Mouse (Mus musculus) testis, postnatal 10 days (tissue): Measurements from ENCODE around the gene Tmem131l.

ENCODE experiments used
- DNase-seq: peaks from one replicate; pipeline ENCODE4 v3.0.0; 2021; ENCODE audit warnings: low spot score

Gene Tmem131l

DNA sequence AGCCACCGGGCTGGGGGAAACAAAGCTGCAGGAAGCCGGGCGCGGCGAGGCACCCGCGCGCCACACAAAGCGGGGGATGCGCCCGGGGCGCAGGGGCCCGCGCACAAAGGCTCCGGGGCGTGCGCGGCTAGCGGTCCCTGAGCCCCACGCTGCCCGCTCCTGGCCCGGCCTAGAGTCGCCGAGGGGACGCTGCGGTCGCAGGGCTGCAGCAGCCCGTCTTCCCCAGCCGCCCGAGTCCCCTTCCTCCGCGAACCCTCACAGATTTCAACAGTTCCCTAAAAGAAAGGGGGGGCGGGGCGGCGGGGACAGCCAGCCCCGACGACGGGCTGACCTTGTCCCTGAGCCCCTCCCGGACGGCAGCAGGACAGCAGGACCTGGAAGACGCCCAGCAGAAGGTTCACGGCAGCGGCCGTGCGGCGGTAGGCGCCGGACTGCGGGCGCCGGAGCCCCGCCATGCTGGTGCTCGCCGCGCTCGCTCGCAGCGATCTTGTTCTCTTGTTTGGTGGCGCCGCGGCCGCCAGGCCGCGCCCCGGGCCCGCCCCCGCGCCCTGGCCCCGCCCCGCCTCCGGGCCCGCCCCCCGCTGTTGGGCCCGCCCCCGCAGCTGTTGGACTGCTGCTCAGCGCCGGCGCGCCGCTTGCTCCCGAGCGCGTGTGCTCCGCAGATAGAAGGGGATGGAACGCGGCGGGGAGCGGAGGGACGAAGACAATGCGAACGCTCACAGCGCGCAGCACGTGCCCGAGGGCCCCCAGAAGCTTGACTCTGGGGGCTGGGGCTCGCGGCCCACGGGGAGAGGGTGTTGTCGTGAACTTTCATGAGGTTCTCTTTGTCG lies at the start of gene Tmem131l:
Tmem131l (minus strand) TSS at position 530 of the 830 bp plus-strand sequence.
- peak; percentile 89 for DNase-seq

DNA sequence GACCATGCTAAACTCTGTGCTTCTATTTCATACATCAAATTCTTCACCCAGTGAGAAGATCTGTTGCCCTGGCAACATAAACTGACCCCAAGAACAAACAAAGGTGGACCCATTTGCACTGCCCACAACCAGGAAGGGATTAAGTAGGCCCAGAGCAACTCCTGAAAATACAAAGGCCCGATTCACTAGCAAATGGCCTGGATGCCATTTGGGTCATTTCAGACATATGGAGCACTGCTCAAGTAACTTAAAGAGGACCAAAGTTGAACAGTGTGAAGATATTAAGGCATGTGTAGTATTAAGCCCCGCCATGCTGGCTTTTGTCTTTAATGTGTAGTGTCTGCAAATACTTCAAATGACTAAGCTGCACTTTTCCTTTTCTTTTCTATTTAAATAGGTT lies 46.9 kb upstream of the Tmem131l start:
- no peak for DNase-seq

DNA sequence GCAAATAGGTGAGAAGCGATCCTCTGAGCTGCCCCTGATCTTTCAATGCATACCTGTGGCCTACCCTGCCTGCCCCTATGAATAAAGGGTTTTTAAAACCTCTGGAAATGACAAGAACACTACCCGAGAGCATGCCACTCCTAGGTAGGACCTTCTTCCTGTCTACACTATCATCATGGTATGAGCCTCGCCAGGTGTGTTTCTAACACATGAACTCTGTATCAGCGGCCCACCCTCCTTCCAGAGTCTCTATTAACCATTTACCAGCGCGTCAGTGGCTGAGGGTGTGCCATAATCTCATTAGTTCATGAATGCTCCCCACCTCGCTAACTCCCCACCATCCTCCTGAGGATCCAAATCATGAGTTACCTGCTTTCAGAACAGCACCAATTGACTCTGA lies 46.4 kb upstream of the Tmem131l start:
- no peak for DNase-seq

DNA sequence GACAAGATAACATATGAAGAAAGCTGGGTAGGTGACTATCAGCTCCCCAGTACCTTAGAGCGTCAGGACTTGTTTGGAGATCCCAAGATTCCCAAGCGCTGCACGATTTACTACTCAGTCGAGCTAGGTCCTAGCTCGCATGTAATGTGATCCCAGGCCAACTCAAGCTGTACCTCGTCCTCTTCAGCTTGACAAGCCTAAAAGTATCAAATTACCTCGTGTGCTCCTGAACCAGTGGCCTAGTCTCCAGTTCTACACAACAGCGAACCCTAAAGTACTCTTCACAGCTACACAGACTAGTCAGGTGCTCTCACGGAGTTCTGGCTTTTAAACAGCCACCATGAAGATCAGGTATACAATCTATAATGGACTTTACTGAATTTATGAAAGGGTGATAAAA lies 45.5 kb upstream of the Tmem131l start:
- no peak for DNase-seq

DNA sequence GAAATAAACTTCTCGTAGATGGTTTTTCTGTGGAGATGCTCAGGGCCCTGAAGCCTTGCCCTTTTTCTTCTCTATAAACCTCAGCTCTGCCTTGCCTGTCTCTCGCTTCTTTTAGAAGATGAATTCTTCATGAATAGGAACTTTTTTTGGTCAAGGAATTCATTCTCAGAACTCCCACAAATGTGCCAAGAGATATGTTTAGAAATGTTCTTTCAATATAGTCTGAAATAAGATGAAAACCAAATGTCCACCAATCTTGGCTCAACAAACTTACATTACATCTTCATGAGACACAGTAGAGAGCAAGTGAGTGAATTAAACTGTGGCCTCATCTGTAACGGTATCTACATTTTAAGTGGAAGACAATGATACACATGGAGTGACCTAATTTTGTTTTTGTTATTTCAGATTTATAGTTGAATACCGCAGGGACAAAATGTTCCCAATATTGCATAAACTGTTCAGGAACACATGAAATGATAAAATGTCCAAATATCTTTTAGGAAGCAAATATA lies 41.3 kb upstream of the Tmem131l start:
- no peak for DNase-seq

DNA sequence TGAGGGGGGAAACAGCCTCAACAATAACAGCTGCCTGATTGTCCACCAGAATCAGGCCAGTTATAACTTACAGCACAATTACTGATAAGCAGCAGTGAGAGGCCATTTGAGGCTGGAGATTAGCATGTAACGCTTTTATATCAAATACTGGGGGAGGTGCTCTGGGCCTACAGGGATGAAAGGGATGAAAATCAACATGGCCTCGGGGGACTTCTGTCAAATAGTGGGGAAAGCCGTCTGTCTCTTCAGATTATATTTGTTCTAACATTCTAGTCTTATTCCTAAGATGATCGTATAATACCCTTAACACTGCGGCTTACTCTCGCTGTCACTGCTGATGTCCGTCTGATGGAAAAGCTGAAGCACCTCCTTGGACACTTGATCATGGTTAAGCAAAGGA lies 40.1 kb upstream of the Tmem131l start:
- no peak for DNase-seq

DNA sequence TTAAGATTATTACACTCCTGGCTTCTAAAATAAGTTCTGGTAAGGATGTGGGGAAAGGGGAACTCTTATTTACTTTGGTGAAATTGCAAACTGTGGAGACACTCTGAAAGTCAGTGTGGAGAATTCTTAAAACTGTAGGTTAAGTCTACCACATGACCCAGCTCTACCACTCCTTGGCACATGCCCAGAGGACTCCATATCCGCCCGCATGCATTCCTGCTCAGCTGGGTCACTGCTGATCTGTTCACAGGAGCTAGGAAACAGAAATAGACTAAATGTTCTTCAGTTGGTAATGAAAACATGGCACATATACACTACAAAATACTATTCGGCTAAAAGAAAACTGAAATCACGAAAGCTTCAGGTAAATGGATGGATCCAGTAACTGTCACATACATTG lies 37.5 kb upstream of the Tmem131l start:
- DNase-seq = no peak

DNA sequence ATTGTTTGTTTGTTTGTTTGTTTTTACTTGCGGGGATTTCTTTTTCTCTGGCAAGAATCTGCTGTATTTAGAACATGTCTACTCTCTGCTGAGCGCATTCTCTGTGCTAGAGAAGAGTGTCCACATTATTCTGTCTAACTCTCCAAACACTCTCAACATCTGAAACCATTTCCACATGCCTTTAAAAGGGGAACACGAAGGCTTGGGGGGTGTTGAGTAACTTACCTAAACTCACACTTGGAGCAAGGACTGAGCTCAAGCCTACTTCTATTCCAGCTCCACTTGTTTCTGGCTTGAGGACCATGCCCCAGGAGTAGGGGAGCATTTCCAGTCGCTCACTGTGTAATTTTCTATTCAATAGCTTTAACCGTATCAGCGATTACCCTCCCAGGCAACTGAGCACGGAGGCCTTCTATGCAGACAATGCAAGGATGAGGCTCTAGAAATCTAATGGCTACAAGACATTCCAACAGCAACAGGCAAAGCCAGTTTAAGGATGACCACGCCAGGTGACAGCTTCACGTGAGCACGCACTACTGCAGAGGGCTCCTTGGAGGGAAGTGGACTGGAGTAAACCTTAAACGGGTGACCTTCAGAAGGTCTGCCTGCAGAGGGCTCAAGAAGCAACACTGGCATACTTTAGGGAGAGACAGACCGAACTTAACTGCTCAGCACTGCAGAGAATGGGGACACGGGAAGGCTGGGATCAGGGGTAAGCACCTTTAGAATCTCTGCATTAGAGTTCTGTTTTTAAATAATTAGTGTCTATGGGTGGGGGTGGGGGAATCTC lies 36.8 kb upstream of the Tmem131l start:
- no peak for DNase-seq

DNA sequence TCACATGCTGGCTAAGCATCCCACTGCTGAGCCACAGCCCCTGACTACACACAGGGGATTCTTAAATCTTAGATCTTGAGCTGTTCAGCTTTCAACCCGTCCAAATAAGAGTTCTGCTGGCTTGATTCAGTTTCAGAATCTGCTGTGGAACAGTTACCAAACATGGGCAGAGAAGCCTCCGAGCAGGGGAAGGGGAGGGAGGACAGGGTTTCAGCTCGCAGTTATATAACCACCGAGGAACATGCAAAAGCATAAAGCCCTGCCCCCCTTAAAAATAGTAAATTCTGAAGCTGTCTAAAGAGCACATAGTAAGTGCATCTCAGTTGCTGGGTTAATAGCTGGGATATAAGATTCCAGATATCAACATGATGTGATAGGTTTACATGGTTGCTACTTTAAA lies 35.5 kb upstream of the Tmem131l start:
- DNase-seq = no peak

DNA sequence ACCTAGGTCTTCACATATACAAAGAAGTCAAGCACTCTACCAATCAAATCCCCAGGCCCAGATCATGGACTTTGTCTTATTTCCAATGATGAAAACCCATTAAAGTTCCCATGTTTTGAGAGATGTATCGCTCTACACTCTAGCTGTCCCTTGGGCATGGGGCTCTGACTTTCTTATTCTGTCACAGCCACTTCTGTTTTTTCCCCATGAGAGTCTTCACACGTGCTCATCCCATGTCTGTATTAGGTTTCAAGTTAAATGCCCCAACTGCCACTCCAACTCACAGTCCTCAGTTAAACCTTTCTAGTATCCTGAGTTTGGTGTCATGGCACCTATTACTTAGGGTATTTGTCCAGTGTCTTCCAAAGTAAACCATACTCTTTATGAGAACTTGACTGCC lies 34.8 kb upstream of the Tmem131l start:
- no peak for DNase-seq

DNA sequence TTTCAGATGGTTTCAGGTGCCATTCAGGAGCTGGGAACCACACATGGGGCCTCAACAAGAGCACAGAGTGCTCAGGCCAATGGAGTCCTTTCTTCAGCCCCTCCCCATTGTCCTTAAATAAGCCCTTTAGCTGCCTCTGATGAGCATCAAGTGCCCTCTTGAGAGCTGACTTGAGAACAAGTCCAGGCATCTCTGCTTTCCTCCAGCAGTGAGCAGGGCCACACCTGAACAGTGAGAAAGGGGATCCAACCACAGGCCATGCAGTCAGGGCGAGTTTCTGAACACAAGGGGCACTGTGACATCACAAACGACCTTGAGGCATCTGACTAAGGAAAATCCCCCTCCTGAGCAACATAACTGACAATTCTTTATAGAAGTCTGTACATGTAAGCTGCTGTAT lies 31.7 kb upstream of the Tmem131l start:
- DNase-seq = no peak

DNA sequence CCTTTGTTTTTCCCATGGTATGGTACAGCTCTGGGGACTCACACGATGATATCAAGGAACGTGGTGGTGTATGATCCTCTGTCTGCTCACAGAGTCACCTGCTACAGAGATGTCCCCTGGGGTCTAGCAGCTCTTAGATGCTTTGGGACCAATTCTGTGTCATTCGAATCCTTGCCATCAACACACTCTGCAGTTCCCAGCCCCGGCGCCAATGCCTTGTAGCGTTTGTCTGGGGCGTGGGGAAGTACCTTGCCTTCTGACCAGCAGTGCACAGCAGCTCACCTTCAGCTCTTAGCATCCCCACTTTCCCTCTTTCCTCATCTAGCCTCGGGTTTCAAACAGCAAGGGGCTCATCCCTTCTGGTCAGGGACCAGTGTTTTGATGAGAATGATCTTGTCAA lies 30.8 kb upstream of the Tmem131l start:
- DNase-seq = peak; percentile 23

DNA sequence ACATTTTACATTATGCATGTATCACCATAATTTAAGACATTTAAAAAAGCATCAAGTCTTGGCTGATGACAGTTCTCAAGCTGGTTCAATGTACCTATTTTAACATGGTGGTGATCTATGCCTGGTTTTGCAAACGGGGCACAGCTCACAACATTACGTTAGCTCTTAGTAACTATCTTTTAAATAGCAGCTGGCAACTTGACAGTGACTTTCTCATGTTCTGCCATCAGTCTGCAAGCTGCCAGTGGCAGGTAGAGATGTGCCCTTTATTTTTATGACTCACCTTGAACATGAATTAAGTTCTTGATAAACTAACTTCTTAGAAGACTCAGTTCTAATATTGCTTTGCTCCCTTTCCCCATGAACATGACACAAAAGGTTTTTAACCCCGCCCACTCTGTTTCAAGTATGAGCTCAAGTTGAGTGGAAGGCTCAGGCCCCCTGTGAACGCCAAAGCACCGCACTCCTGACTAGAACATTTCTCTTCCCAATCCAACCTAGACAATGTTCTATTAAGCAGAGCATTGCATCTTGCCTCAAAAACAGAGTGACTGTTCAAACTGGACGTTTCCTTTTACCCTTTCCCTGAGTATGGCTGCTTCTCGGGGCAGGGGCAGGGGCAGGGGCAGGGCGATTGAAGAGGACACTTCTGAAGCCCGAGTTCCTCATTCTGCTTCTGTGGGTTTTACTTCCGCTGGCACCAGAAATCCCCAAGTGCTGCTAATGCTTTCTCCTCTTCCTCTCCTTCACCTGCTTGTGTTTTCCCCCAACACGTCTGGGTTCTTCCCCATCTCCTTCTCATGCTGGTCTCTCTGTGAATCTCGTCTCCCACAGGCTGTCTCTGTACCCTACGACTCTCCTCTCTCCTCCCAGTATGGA lies 29.1 kb upstream of the Tmem131l start:
- DNase-seq = no peak

DNA sequence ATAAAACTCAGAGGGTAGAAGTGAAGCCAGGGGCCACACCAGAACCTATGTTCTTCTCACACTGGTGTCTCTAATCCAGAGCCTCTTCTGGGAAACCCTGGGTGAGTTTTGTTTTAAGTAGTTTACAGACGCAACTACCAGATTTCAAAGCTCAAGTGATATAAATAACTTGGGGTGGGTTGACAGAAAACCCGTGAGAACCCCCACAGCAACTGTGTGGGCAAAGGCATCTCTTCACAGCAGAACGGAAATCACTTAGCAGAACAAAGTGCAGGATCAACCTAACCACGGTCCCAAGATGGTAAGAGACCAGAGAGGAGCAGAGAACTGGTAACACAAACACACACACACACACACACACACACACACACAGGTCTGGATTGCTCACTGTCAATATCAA lies 25.9 kb upstream of the Tmem131l start:
- DNase-seq = no peak

DNA sequence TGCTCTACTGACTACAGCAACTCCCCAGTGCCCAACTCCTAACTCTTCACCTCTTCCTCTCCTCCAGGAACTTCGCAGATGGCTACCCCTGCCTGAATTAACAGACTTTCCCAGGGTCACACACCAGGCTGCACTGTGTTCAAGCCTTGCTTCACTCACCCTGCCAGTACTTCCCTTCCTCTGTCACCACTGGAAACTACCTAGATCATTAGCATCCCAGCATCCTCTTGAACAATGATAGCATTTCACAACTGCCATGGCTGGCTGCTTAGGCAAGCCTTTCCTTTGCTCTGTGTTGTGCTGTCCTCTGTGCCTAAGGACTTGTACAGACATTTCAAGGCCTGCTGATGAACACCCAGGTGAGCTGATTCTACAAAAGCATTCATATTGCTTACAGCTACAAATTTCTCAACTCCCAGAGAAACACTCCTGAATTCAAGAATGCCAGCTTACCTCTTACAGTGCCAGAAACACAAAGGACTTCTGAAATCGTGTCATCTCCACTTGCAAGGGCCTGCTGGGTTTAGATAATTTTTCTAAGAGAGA lies 23.5 kb upstream of the Tmem131l start:
- DNase-seq = no peak

DNA sequence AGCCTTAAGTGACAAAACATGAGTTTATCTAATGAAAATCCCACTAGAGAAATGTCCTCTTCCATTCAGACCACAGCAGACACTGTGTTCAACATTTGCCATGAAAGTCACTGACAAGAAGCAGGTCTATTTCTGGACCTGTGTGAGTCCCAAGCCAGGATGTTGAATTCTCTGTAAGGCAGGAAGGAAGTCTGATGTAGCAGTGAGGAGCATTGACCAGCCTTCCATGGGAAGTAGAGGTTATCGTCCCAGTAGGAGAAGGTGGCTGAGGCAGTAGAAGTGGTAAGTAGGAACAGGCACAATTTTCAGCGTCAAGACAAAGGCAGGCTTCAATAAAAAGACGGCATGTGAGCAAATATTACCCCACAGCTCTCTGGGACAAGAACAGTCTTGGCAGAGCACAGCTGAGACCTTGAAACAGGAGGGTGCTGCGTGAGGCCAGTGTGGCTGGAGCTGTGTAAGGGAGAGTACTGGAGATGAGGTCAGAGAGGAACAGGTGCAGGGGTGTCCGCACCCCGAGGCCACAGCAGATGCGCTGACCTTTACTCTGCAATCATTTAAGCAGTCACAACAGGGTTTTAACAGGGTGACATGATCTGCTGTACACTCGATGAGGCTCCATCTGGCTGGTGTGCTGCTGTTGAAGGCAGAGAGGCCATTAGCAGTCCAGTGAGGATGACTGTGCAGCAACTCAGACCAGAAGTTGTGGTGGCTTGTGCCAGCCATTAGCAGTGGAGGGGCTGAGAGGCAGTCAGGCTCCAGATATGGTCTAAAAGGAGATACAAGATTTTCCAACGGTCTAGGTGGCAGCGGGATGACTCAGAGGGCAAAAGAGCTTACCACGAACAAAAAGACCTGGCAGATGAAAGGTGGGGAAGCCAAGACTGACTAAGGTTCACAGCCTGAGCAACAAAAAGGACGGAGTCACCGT lies 21.8 kb upstream of the Tmem131l start:
- DNase-seq = no peak

DNA sequence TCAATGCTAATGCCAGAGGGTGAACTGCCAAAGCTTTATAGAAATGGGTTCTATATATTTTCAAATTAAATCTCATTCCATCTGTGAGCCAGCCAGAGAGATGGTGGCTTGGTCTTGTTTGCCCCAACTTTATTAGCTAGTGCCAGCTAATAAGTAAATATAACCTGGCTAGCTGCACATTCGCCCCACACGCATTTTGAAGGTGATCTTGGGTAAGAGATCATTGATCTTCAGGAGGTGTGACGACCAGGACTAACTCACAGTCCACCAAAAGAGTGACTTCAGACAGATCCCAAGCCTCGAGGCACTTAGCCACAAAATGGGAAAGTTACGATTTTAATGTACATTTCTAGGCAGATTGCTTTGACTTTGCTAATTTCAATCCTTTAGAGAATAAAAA lies 21.0 kb upstream of the Tmem131l start:
- no peak for DNase-seq

DNA sequence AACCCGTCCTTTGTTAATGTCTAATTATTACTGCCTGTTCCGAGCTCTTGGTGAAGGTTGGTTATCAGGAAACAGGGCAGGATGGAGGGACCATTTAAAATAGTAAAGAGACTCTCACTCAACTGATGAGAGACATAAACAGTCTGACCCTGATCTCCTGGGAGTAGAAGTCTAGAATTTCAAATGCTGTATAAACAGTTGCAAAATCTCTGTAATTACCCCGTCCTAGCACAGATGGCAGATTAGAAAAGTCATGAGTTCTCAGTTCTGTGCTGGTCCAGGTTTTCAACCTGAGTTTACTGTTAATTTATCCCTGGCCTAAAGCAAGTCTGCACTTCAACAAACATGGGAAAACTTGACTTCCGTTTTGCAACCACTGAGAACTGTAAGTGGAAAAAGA lies 20.2 kb upstream of the Tmem131l start:
- DNase-seq = no peak

DNA sequence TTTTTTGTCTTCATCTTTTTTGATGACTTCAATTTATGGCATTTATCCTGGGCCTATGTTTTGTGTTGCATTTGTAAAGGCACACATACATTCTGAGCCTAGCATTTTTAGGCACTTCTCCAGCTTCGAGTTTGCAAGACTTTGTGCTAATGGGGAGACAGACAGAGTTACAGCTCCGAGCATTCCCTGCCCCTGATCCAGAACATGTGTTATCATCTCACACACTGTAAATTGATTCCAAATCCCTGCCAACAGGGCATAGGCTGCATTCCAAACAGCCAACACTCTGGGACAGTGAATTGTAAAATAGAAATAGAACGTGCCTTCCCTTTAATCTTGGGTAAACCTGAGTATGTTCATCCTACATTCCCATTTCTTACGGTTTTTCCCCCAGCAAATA lies 19.7 kb upstream of the Tmem131l start:
- no peak for DNase-seq

DNA sequence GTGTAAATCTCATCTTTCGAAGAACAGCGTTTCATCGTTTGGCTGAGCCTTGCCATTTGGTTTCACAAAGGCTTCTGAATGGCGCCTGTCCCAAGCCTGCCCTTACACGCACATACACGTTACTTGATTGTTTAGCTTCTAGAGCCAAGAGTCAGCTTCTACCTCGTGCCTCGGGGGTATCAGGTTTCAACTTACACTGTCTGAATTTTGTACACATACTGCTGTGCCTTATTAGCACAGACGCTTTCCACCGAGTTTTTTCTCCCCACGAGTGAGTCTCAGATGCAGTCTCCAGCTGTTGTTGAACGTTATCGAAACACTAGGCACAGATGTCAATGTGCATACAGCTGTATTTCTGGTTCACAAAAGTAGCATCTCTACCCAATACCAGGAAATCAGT lies 19.3 kb upstream of the Tmem131l start:
- no peak for DNase-seq

DNA sequence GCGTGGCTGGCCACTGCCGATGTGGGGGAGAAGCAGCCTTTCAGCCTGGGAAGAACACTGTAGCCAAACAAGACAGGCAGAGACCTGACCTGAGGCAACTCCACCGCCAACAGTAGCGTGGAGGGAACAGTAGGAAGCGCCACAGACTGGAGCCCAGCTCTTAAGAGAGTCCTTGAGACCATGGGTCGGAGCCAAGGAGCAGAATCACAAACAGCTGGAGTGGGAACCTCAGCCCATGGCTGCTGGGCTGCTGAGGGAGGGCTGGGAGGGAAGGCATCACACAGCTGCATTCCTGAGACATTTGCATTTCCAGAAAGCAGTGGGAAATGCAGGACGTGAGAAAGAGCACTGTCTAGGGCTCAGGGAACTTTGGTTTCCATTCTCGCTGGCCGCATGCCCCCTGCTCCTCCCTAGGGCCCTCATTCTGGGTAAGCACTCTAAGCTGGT lies 8.8 kb upstream of the Tmem131l start:
- peak; percentile 62 for DNase-seq
